Mouse (Mus musculus) CH12.LX (cell line): ENCODE results near the gene Mdga1.

Experiments used
- BHLHE40 ChIP-seq: IDR thresholded peaks from 2 replicates; pipeline ENCODE4 v1.6.1; 2011; ENCODE audit warnings: mild to moderate bottlenecking, low read depth, low read length, improper control_type of control experiment
- CHD2 ChIP-seq: IDR thresholded peaks from 2 replicates; pipeline ENCODE4 v1.6.1; 2011; ENCODE audit warnings: low read length, improper control_type of control experiment
- CTCF ChIP-seq, 2 experiments: IDR thresholded peaks in 1 of 2; conservative IDR thresholded peaks in 1 of 2; 2 replicates each; pipeline ENCODE4 v1.5.1; 2011 to 2012; ENCODE audit warnings: low read depth in 2 of 2, low read length in 2 of 2, improper control_type of control experiment in 1 of 2, inconsistent platforms in 1 of 2, mild to moderate bottlenecking in 1 of 2, moderate library complexity in 1 of 2
- E2F4 ChIP-seq: IDR thresholded peaks from 2 replicates; pipeline ENCODE4 v1.6.1; 2011; ENCODE audit warnings: low read depth, low read length, improper control_type of control experiment; ENCODE audit not compliant: insufficient replicate concordance
- POLR2A ChIP-seq: IDR thresholded peaks from 2 replicates; pipeline ENCODE4 v1.6.1; 2011; ENCODE audit warnings: low read depth, mild to moderate bottlenecking, improper control_type of control experiment, low read length
- SIN3A ChIP-seq: IDR thresholded peaks from 2 replicates; pipeline ENCODE4 v1.6.1; 2012; ENCODE audit warnings: low read length, improper control_type of control experiment, inconsistent platforms
- ZNF384 ChIP-seq: IDR thresholded peaks from 2 replicates; pipeline ENCODE4 v1.6.1; 2012; ENCODE audit warnings: low read depth, low read length, improper control_type of control experiment, inconsistent platforms

DNA sequence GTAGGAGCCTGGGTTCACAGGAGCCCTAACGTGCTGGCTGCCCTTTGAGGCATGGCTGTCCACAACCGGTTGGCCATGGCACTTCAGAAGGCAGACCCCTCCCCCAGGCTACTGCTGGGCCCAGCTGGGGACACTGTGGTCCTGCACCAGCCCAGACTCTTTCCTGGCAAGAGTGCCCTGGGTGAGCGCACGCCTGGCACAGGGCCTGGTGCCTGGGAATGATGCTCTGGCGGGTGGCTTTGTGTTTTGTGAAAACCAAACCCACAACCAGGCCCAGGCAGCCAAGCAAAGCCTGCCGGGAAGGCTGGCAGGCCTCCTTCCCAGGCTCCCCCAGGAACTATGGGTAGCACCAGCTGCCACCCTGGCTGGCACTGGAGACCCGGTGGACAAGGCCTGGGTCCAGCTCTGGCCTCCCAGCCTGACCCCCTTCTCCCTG is 96.3 kb downstream of the Mdga1 start:
- TF ChIP-seq CTCF (conservative IDR thresholded peaks at IDR 0.05 in 1 of 2, IDR thresholded peaks at IDR 0.05 in 1 of 2; ENCODE audit: low read depth in 2 of 2, low read length in 2 of 2): no peak
- TF ChIP-seq POLR2A: no peak
- TF ChIP-seq BHLHE40: no peak
- no peak for TF ChIP-seq SIN3A
- TF ChIP-seq ZNF384: no peak
- no peak for TF ChIP-seq CHD2
- no peak for TF ChIP-seq E2F4
